Mouse (Mus musculus): Measurements from ENCODE around the gene Rps15. TPM values are rescaled to one million over a fixed set of nuclear protein-coding genes. Genes with fewer than 3 reads are reported as not detected.

Rps15 gene
- polyA plus RNA-seq, 1 experiment from 2014 or later, result 516 TPM

DNA sequence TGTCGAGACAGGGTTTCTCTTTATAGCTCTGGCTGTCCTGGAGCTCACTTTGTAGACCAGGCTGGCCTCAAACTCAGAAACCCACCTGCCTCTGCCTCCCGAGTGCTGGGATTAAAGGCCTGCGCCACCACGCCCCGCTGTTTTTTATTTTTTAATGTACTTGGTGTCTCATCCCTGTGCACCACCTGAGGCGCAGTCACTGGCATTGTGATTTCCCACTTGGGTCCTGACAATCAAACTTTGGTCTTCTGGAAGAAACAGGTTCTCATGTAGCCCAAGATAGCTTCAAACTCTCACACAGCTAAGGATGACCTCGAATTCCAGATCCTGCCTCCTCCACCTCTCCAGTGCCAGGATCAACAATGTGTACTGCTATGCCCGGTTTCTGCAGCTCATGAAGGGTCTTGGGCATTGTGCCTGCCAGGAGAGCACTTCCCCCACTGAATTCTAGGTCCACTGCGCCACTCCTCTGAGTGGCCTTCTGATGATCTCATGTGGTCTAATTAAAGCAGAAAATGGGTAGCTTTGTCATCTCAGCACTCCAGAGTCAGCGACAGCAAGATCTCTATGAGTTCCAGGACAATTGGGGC, 29.4 kb upstream of the Rps15 start:
- Histone ChIP-seq H3K9me3 (no peaks in the 10 kb centered on the region), H3K4me2 (no peak overlapping the region), H3K27ac (no peak overlapping the region), H3K36me3 (replicated peaks) (0 out of 2 replicates have a peak, but pooled peaks cover 5% of the 10 kb centered on the region), H3K27me3 (replicated peaks) (no peaks in the 10 kb centered on the region), H3K4me1 (peaks cover 63% of the 10 kb centered on the region), H3K9ac (no peak overlapping the region), H3K4me3 (no peak overlapping the region)
- WGBS, result 91% methylated on average over 10 of the region's 10 CpGs
- ATAC-seq (replicated peaks), result no peak

DNA sequence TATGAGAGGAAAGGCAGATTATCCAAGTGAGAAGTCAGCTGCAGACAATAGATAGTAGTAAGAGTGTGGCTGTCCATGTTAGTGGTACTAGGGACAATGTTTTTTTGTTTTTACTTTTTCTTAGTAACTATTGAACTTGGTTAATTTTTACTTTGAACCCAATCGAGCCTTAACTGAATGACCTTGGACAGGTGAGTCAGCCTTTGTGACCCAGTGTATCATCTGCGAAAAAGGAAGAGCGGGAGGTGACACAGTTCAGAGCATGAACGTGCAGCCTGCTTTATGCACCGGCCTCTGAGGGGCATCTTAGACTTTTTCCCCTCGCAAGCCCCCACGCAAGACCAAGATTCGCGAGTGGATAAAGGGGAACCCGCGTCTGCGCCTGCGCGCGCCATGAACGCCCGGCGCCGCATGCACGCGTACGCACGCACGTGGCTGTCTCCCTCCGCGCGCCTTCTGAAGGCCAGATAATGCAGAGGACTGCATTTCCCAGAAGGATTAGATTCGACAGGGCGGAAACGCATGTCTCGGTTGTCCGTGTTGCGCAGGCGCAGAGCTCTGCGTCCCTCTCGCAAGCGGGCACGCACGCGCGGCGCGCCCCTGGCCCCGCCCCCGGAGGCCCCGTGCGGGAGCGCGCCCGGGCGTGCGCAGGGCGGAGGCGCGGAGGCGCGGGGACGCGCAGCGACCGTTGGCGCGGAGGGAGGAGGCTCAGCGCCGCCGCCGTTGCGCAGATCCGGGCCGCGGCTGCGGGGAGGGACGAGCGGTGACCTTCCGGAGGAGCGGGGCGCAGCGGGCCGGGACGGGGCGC, 27.7 kb upstream of the Rps15 start:
- peaks cover 77% of the 10 kb centered on the region for H3K4me1 ChIP-seq
- no peaks in the 10 kb centered on the region for H3K27me3 ChIP-seq (replicated peaks)
- WGBS, result 1% methylated on average over 75 of the region's 81 CpGs
- ATAC-seq (replicated peaks), result peak; percentile 76
- H3K9ac ChIP-seq, result peak overlapping the region; percentile 96
- H3K4me2 ChIP-seq, result peak overlapping the region; percentile 74
- H3K27ac ChIP-seq, result peak overlapping the region; percentile 81
- peak overlapping the region; percentile 93 for H3K4me3 ChIP-seq
- H3K36me3 ChIP-seq (replicated peaks), result no peaks in the 10 kb centered on the region
- no peaks in the 10 kb centered on the region for H3K9me3 ChIP-seq

DNA sequence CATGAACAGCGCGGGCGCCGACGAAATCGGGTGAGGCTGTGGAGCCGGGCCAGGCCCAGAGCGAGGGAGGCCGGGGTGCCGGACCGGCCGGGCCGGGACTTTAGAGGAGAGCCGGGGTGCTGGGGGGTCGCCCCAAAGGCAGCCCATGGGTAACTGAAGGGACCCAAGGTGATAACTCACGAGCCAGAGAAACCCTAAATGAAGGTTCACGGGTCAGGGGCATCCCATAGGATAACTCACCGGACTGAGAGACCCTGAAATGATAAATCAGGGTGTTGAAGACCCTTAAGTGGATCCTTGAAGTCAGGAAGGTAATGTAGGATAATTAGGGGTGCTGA, 27.1 kb upstream of the Rps15 start:
- no peak for ATAC-seq (replicated peaks)
- Histone ChIP-seq H3K9ac (peak overlapping the region; percentile 96), H3K27ac (peak overlapping the region; percentile 81), H3K36me3 (replicated peaks) (no peaks in the 10 kb centered on the region), H3K27me3 (replicated peaks) (no peaks in the 10 kb centered on the region), H3K4me1 (peaks cover 75% of the 10 kb centered on the region), H3K9me3 (no peaks in the 10 kb centered on the region), H3K4me3 (peak overlapping the region; percentile 93), H3K4me2 (peak overlapping the region; percentile 74)
- under 1% methylated on average over 18 of the region's 18 CpGs for WGBS

DNA sequence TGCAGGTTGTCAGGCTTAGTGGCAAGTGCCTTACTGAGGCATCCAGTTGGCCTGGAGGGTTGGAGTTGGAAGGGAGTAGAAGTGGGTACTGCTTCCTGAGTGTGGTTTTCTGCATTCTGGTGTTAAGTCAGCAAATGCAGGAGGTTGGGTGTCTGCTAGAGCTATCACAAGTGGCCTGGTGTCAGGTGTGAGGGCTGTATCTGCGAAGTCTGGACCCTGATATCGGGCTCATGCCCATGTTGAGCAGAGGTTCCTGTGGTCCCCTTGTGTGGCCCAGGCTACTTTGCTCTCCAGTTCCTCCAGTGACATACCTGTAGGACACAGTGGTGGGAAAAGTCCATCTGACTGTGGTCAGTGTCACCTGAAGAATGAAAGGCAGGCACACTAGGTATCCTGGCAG, 22.2 kb upstream of the Rps15 start:
- Histone ChIP-seq H3K9ac (0 out of 2 replicates have a peak overlapping the region, but pooled peaks have one; percentile 5), H3K4me2 (no peak overlapping the region), H3K4me1 (peaks cover 60% of the 10 kb centered on the region), H3K27me3 (replicated peaks) (no peaks in the 10 kb centered on the region), H3K36me3 (replicated peaks) (no peaks in the 10 kb centered on the region), H3K4me3 (no peak overlapping the region), H3K27ac (no peak overlapping the region), H3K9me3 (no peaks in the 10 kb centered on the region)
- ATAC-seq (replicated peaks), result no peak
- 93% methylated on average over 2 of the region's 2 CpGs for WGBS

DNA sequence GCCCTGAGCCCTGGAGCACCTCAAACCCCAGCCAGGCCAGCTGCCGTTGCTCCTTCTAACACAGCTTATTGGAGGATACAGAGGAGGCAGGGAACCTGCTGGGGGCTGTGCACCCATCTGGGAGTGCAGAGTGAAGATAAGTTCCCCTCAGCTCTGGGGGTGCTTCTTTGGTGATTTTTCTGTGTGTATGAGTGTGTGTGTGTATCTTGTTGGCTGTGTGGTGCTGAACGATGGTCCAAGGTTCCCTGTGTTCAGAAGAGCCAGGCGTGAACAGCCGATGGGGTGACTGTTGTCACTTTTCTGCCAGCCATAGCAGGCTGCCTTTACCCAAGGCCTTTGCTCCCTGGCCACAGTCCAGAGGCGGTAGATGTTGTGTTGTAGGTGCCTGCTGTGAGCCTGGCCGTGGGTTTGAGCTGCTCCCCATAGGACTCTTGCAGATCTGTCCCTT, 21.5 kb upstream of the Rps15 start:
- 67% methylated on average over 6 of the region's 6 CpGs for WGBS
- no peak overlapping the region for H3K4me2 ChIP-seq
- H3K27me3 ChIP-seq (replicated peaks), result no peaks in the 10 kb centered on the region
- no peak for ATAC-seq (replicated peaks)
- no peak overlapping the region for H3K27ac ChIP-seq
- no peaks in the 10 kb centered on the region for H3K9me3 ChIP-seq
- H3K4me1 ChIP-seq, result peaks cover 56% of the 10 kb centered on the region
- 0 out of 2 replicates have a peak overlapping the region, but pooled peaks have one; percentile 5 for H3K9ac ChIP-seq
- H3K36me3 ChIP-seq (replicated peaks), result no peaks in the 10 kb centered on the region
- H3K4me3 ChIP-seq, result no peak overlapping the region

DNA sequence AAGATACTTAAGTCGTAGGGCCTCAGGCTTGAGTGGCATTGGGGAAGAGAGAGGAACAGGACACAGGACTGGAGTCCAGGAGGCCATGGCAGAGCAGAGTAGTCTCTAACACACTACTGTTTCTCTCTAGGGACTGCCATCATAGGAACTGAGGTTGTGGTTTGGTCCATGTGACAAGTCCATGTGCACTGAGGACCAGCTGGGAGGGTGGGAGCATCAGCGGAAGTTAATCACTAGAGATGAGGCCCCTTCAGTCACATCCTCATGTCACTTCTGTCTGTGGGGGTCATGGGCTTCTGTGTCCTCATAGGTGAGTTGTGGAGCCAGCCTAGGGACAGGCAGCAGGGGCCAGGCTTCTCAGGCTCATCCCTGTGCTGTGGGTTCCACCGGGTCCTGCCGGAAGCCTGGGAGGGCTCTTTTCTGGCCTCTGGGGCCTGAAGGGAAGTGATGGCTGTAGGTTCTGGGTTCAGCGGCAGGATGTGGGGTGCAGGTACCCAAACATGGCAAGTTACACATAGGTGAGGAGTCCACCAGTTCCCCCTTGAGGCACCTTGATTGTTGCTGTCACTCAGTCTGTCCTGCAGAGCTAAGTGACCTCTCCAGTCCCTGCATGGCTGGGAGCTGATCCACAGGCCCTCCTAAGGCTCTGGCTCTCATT, 20.9 kb upstream of the Rps15 start:
- Histone ChIP-seq H3K4me2 (no peak overlapping the region), H3K4me3 (no peak overlapping the region), H3K27ac (0 out of 2 replicates have a peak overlapping the region, but pooled peaks have one; percentile 8), H3K9ac (no peak overlapping the region), H3K4me1 (peaks cover 50% of the 10 kb centered on the region), H3K9me3 (no peaks in the 10 kb centered on the region), H3K27me3 (replicated peaks) (no peaks in the 10 kb centered on the region), H3K36me3 (replicated peaks) (no peaks in the 10 kb centered on the region)
- no peak for ATAC-seq (replicated peaks)
- 84% methylated on average over 5 of the region's 5 CpGs for WGBS

DNA sequence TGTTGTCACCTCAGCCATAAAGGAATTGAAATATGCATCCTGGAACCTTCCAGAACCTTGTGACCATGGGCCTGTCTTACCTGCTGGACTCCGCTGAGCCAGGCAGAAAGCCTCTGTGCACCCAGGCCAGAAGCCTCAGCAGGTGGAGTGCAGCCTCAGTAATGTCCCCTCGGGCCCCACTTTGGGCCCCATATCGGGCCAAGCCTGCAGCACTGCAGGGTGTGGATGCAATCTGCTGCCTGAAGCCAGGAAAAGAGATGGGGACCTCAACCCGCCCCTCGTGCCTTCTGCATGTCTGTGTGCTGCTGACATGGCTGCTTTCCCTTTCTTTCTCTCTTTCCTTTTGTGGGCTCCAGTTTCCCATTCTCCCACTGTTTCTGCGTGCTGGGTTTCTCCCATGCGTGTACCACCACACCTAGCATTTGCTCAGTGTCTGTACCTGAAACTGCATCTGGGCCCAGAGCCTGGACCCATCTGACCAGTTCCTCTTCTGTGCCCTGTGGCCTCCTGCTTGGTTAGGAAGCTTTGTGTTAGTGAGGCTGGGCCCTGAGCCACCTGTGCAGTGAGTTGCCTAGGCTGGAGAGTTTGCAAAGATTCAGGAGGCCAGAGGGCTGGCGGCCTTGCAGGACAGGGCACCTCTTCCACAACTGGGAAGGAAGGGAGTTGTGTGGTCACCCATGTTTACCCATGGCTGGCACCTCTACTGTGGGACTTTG, 20.2 kb upstream of the Rps15 start:
- H3K4me2 ChIP-seq, result no peak overlapping the region
- no peak overlapping the region for H3K9ac ChIP-seq
- H3K27me3 ChIP-seq (replicated peaks), result no peaks in the 10 kb centered on the region
- H3K36me3 ChIP-seq (replicated peaks), result 0 out of 2 replicates have a peak, but pooled peaks cover 4% of the 10 kb centered on the region
- H3K4me1 ChIP-seq, result peaks cover 43% of the 10 kb centered on the region
- 0 out of 2 replicates have a peak overlapping the region, but pooled peaks have one; percentile 8 for H3K27ac ChIP-seq
- no peaks in the 10 kb centered on the region for H3K9me3 ChIP-seq
- no peak for ATAC-seq (replicated peaks)
- 86% methylated on average over 8 of the region's 8 CpGs for WGBS
- no peak overlapping the region for H3K4me3 ChIP-seq

DNA sequence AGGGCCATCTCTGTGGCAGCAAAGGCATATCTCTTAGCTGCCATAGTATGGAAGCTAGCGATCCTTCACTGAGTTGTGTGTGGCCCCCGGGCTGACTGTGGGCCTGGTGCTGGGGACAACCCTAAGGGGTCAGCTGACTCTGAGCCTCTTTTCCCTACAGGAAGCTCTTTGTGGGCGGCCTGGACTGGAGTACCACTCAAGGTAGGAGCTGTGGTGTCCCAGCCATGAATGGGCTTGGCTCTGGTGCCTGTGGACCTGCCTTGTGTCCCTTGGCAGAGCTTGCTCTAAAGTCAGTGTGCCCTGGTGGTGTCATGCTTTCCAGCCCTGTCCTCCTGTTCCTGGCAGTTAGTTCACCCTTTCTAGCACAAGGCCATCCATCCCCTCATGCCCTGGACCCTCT, 18.4 kb upstream of the Rps15 start:
- Histone ChIP-seq H3K4me3 (no peak overlapping the region), H3K27ac (no peak overlapping the region), H3K4me2 (no peak overlapping the region), H3K4me1 (peaks cover 25% of the 10 kb centered on the region), H3K9me3 (no peaks in the 10 kb centered on the region), H3K36me3 (replicated peaks) (peaks cover 21% of the 10 kb centered on the region), H3K27me3 (replicated peaks) (no peaks in the 10 kb centered on the region), H3K9ac (no peak overlapping the region)
- WGBS, result 91% methylated on average over 3 of the region's 3 CpGs
- ATAC-seq (replicated peaks), result no peak

DNA sequence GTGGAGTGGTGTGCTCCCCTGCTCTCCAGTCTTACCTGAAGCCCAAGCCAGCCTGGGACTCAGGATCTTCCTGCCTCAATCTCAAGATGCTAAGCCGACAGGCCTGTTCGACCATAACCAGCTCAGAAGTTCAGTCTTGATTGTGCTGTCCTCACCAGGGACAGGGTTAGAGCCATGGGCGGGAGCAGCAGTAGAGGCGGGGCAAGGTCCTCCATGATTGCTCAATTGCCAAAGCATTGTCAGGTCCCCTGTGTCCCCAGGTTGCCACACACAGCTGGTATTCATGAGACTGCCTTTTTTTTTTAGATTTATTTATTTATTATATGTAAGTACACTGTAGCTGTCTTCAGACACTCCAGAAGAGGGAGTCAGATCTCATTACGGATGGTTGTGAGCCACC, 16.0 kb upstream of the Rps15 start:
- H3K4me2 ChIP-seq, result no peak overlapping the region
- peaks cover 31% of the 10 kb centered on the region for H3K36me3 ChIP-seq (replicated peaks)
- H3K4me3 ChIP-seq, result no peak overlapping the region
- H3K9ac ChIP-seq, result no peak overlapping the region
- H3K4me1 ChIP-seq, result peaks cover 5% of the 10 kb centered on the region; the same call in 1 of the 2 replicates
- H3K9me3 ChIP-seq, result no peaks in the 10 kb centered on the region
- no peaks in the 10 kb centered on the region for H3K27me3 ChIP-seq (replicated peaks)
- WGBS, result 86% methylated on average over 5 of the region's 5 CpGs
- no peak for ATAC-seq (replicated peaks)
- no peak overlapping the region for H3K27ac ChIP-seq

DNA sequence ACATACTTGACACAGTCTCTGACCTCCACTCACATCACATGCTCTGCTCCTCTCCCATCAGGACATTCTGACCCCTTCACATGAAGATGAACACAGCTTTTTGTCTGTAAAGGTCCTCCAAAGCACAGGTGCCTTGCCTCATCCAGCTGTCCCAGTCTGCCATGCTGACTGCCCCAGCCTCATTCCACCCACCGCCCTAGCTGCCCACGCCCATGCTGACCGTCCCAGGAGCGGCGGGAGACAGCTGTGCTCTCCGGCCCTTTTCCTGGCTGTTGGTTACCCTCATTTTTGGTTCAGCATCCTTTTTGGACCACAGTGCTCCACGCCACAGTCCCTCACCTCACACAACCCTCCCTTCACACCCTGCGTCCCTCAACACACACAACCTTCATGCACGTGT, 13.9 kb upstream of the Rps15 start:
- H3K27me3 ChIP-seq (replicated peaks), result no peaks in the 10 kb centered on the region
- H3K9me3 ChIP-seq, result no peaks in the 10 kb centered on the region
- no peak for ATAC-seq (replicated peaks)
- WGBS, result 93% methylated on average over 9 of the region's 9 CpGs
- H3K27ac ChIP-seq, result no peak overlapping the region
- H3K4me1 ChIP-seq, result peaks cover 2% of the 10 kb centered on the region; the same call in 1 of the 2 replicates
- no peak overlapping the region for H3K9ac ChIP-seq
- H3K36me3 ChIP-seq (replicated peaks), result peaks cover 32% of the 10 kb centered on the region
- no peak overlapping the region for H3K4me3 ChIP-seq
- H3K4me2 ChIP-seq, result no peak overlapping the region

DNA sequence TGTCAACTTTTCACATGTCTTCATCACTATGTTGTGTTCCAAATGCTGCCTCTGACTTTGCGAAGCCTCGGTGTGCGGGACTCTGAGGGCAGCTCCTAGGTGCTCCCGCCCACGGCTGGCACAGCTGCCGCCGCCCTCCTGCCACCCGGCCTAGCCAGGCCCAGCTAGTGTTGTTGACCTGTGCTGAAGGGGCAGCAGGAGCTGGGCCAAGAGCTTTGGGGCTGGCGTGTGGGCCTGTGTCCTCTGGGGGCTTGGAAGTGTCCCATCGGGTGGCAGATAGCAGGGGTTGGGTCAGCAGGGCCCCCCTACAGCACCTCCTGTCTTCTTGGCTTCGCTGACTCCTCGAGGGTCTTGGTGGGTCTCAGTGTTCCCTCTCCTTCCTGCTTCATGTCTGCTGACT, 13.0 kb upstream of the Rps15 start:
- WGBS, result 95% methylated on average over 12 of the region's 12 CpGs
- Histone ChIP-seq H3K4me3 (no peak overlapping the region), H3K27ac (no peak overlapping the region), H3K27me3 (replicated peaks) (no peaks in the 10 kb centered on the region), H3K36me3 (replicated peaks) (peaks cover 36% of the 10 kb centered on the region), H3K9ac (no peak overlapping the region), H3K4me2 (no peak overlapping the region), H3K9me3 (no peaks in the 10 kb centered on the region), H3K4me1 (no peaks in the 10 kb centered on the region)
- no peak for ATAC-seq (replicated peaks)

DNA sequence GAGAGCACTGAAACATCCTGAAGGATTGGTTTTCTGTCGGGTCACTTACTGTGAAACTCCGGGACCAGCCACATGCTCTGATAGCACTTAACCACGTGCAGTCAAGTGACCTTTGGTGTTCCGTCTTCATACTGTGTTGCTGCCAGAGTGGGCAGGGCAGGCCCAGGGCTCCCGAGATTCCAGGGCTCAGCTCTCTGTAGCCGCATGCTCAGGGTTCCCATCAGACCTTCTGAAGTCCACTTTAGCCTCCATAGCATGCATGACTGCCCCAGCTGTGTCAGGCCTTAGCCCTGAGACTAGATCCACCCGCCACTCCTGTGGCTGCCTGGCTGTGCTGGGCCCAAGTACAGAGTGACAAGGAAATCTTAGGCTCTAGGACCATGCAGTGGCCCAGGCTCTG, 10.9 kb upstream of the Rps15 start:
- WGBS, result 88% methylated on average over 7 of the region's 7 CpGs
- no peak overlapping the region for H3K27ac ChIP-seq
- H3K9me3 ChIP-seq, result no peaks in the 10 kb centered on the region
- H3K27me3 ChIP-seq (replicated peaks), result no peaks in the 10 kb centered on the region
- no peaks in the 10 kb centered on the region for H3K4me1 ChIP-seq
- no peak overlapping the region for H3K4me3 ChIP-seq
- ATAC-seq (replicated peaks), result no peak
- H3K36me3 ChIP-seq (replicated peaks), result peaks cover 44% of the 10 kb centered on the region
- no peak overlapping the region for H3K9ac ChIP-seq
- no peak overlapping the region for H3K4me2 ChIP-seq

All from midbrain, embryonic 15.5 days (tissue).